Mouse (Mus musculus) layer of hippocampus, postnatal 14 days (tissue): Measurements from ENCODE around the gene Mkrn2os. TPM values are rescaled to one million over a fixed set of nuclear protein-coding genes. Genes with fewer than 3 reads are reported as not detected.

Source experiments
- total RNA-seq, 2 experiments: library from RNA; stranded (reverse); gene quantifications; 2 replicates each; pipeline ENCODE4 v1.2.3; 2021

Gene Mkrn2os
- total RNA-seq, 2 experiments from 2014 or later = not detected

Other genes with a start within 250 kb of the Mkrn2os start
- gene Pparg, start 231.6 kb downstream of the Mkrn2os start, total RNA-seq = 1 to 10 TPM; 1.2 TPM
- gene Tsen2, start 47.9 kb downstream of the Mkrn2os start, total RNA-seq = 10 to 100 TPM; 18.1 to 22.9 TPM
- 10 to 100 TPM; 33.5 to 37.0 TPM for gene Mkrn2, start 9.3 kb upstream of the Mkrn2os start, total RNA-seq
- gene Raf1, start 84.1 kb upstream of the Mkrn2os start, total RNA-seq = 100 to 1,000 TPM; 102 TPM
- gene Tmem40, start 169.8 kb upstream of the Mkrn2os start, total RNA-seq = 1 to 10 TPM in 1 of 2 experiments, under 1 TPM in 1; 0.88 to 1.2 TPM
- 1 to 10 TPM; 4.5 to 5.1 TPM for gene Cand2, start 182.0 kb upstream of the Mkrn2os start, total RNA-seq
- 100 to 1,000 TPM; 500 to 526 TPM for gene Rpl32, start 216.2 kb upstream of the Mkrn2os start, total RNA-seq
- 1 to 10 TPM; 2.9 to 4.0 TPM for gene Efcab12, start 245.8 kb upstream of the Mkrn2os start, total RNA-seq